Mouse (Mus musculus) forebrain, postnatal 0 days (tissue): ENCODE results near the gene Adap1. TPM values are rescaled to one million over a fixed set of nuclear protein-coding genes. Genes with fewer than 3 reads are reported as not detected.

Source experiments
- ATAC-seq: fragments of 200-750 bp; cut with Nextera tagmentation; 2 replicates; pipeline ENCODE4 v1.8.0; 2017; ENCODE audit warnings: mild to moderate bottlenecking, moderate library complexity
- DNase-seq: peaks from one replicate; pipeline ENCODE4 v3.0.0-alpha.2; 2015
- H3K27ac ChIP-seq: fragments of 300-500 bp; sonication (generic); 2 replicates; pipeline ENCODE4 v1.5.1; 2014; ENCODE audit warnings: low read depth, mild to moderate bottlenecking, antibody characterized with exemption, low read length, moderate library complexity, mixed read lengths
- H3K27me3 ChIP-seq: fragments of 300-500 bp; sonication (generic); 2 replicates; pipeline ENCODE4 v1.6.1; 2014; ENCODE audit warnings: mild to moderate bottlenecking, low read length, mixed read lengths; ENCODE audit not compliant: insufficient read depth
- H3K36me3 ChIP-seq: fragments of 300-500 bp; sonication (generic); 2 replicates; pipeline ENCODE4 v1.6.1; 2014; ENCODE audit warnings: mild to moderate bottlenecking, moderate library complexity; ENCODE audit not compliant: insufficient read depth
- H3K4me1 ChIP-seq: fragments of 300-500 bp; sonication (generic); 2 replicates; pipeline ENCODE4 v1.6.1; 2014; ENCODE audit warnings: antibody characterized with exemption; ENCODE audit not compliant: insufficient read depth
- H3K4me2 ChIP-seq: fragments of 300-500 bp; sonication (generic); 2 replicates; pipeline ENCODE4 v1.6.1; 2014; ENCODE audit warnings: low read depth, mild to moderate bottlenecking, moderate library complexity
- H3K4me3 ChIP-seq: fragments of 300-500 bp; sonication (generic); 2 replicates; pipeline ENCODE4 v1.5.1; 2014; ENCODE audit warnings: low read depth, low read length, mixed read lengths
- H3K9ac ChIP-seq: fragments of 300-500 bp; sonication (generic); 2 replicates; pipeline ENCODE4 v1.6.1; 2014; ENCODE audit warnings: mild to moderate bottlenecking
- H3K9me3 ChIP-seq: fragments of 300-500 bp; sonication (generic); 2 replicates; pipeline ENCODE4 v1.6.1; 2016; ENCODE audit warnings: low read length
- CTCF ChIP-seq: sonication (generic); IDR thresholded peaks from 2 replicates; pipeline ENCODE4 v1.5.1; 2016; ENCODE audit warnings: antibody characterized with exemption, control low read depth, low read depth
- WGBS: fragments of 180-500 bp; shearing (Covaris S2); extraction: QIAGEN DNeasy Blood & Tissue Kit; methylation state at CpG from one replicate; pipeline ENCODE4 v1.1.7; 2014; 5-methylcytosine and 5-hydroxymethylcytosine counted together
- polyA plus RNA-seq: library from polyadenylated mRNA; unstranded; fragments of >200 nt; fragmentation: Nextera tagmentation; extraction: Ambion mirVana; gene quantifications from 2 replicates; pipeline ENCODE4 v1.2.1, GENCODE M21; 2015
- total RNA-seq: library from RNA; depleted of rRNA; stranded (reverse); fragments of >200 nt; gene quantifications from 2 replicates; pipeline ENCODE4 v1.2.3, GENCODE M21; 2014

Gene Adap1
- total and polyA plus RNA-seq, 2 experiments from 2014 or later: 128 to 188 TPM

DNA sequence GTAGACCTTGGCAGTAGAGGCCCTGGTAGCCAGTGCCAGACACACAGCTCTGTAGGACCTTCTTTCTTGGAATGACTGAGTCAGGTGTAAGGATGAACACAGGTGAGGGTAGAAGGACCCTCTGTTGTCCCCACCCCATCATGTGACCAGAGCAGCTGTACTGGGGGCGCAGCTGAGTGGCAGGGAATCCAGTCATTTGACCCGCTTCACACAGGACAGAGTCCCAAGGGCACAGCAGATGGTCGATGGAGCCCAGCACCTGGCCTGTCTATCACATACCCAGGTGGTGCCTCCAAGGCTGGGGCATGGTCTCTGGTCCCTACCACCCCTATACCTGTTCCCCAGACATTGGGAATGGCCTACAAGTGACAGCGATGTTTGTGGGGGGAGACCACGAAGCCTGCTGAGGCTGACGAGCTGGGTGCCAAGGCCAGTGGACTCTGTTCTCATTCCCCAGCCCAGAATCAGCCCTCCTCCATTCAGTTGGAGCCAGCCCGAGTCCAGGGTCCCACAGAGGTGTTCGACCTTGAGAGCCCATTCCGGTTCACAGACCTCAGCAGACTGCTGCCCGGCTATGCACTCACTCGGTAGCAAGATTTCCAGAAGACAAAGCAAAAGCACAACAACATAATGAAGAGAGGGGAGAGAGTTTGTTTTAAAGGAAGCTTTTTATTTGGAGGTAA, 43.4 kb upstream of the Adap1 start:
- no peak for DNase-seq
- Histone ChIP-seq H3K9me3 (no peaks in the 10 kb centered on the region), H3K27ac (no peak overlapping the region), H3K27me3 (no peaks in the 10 kb centered on the region), H3K36me3 (peaks cover under 1% of the 10 kb centered on the region; the same call in 1 of the 2 replicates), H3K4me1 (0 out of 2 replicates have a peak, but pooled peaks cover 5% of the 10 kb centered on the region), H3K4me2 (no peak overlapping the region), H3K9ac (no peak overlapping the region), H3K4me3 (no peak overlapping the region)
- TF ChIP-seq CTCF: no peak
- ATAC-seq: no peak
- 82% methylated on average over 11 of the region's 11 CpGs for WGBS

DNA sequence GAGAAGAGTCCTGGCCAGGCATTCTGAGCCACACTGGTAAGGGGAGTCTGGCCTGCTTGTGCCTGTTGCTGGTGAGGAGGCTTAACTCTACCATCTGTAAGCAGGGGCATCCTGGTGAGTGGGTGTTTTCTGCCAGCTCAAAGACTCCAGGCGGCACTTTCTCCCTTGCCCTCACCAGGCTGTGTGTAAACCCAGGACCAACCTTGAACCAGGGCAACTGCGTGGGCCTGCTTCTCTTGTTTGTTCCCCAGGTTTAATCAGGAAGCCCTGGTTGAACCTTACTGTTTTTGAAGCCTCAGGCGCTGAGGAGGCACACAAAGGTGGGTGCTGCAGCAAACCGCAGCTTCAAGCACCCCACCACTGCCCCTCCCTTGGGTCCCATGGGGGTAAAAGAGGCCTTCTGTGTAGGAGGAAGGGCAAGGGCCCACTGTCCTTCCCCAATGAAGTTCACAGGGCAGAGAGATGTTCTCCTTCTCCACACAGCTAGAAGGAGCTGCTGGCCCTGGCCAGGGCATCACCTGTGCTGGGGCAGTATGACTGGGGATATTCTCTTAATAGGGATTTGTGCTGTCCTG, 42.5 kb upstream of the Adap1 start:
- TF ChIP-seq CTCF: no peak

DNA sequence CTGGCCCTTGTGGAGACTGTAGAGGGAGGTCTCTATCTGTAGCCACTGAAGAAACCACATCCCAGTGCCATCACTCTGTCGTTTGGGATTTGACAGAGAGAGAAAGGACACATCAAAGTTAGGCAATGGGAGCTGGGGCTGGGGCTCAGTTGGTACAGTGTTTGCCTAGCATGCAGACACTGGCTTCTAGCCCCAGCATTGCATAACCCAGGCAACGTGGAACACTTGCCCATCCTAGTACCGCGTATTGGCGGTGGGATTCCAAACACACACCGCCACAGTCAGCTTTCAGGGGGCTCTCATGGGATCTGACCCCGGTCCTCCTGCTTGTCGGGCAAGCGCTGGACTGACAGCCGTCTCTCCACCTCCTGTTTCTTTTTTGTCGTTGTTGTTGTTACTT, 41.1 kb upstream of the Adap1 start:
- H3K36me3 ChIP-seq: peaks cover 13% of the 10 kb centered on the region
- TF ChIP-seq CTCF: no peak
- ATAC-seq: no peak
- H3K27ac ChIP-seq: no peak overlapping the region
- H3K9ac ChIP-seq: no peak overlapping the region
- no peak overlapping the region for H3K4me2 ChIP-seq
- H3K9me3 ChIP-seq: no peaks in the 10 kb centered on the region
- H3K4me1 ChIP-seq: 0 out of 2 replicates have a peak, but pooled peaks cover 1% of the 10 kb centered on the region
- 77% methylated on average over 11 of the region's 11 CpGs for WGBS
- no peak for DNase-seq
- H3K27me3 ChIP-seq: no peaks in the 10 kb centered on the region
- no peak overlapping the region for H3K4me3 ChIP-seq

More for the DNA sequence above, 42.5 kb upstream of the Adap1 start:
- WGBS: 91% methylated on average over 4 of the region's 4 CpGs
- no peak overlapping the region for H3K4me2 ChIP-seq
- H3K9me3 ChIP-seq: no peaks in the 10 kb centered on the region
- H3K9ac ChIP-seq: no peak overlapping the region
- no peaks in the 10 kb centered on the region for H3K27me3 ChIP-seq
- DNase-seq (no peak), ATAC-seq (no peak)
- no peak overlapping the region for H3K4me3 ChIP-seq
- H3K36me3 ChIP-seq: peaks cover 5% of the 10 kb centered on the region
- 0 out of 2 replicates have a peak, but pooled peaks cover 5% of the 10 kb centered on the region for H3K4me1 ChIP-seq
- H3K27ac ChIP-seq: no peak overlapping the region

- WGBS: 92% methylated on average over 1 of the region's 1 CpGs
- Histone ChIP-seq H3K4me2 (no peak overlapping the region), H3K27me3 (no peaks in the 10 kb centered on the region), H3K9me3 (no peaks in the 10 kb centered on the region), H3K36me3 (peaks cover 13% of the 10 kb centered on the region), H3K4me3 (no peak overlapping the region), H3K9ac (no peak overlapping the region), H3K27ac (no peak overlapping the region), H3K4me1 (no peaks in the 10 kb centered on the region)
- DNase-seq (no peak), ATAC-seq (no peak)
- no peak for TF ChIP-seq CTCF
These were observed 40.4 kb upstream of the Adap1 start for GRCm38 (mm10) chr5:139365827-139366226.

DNA sequence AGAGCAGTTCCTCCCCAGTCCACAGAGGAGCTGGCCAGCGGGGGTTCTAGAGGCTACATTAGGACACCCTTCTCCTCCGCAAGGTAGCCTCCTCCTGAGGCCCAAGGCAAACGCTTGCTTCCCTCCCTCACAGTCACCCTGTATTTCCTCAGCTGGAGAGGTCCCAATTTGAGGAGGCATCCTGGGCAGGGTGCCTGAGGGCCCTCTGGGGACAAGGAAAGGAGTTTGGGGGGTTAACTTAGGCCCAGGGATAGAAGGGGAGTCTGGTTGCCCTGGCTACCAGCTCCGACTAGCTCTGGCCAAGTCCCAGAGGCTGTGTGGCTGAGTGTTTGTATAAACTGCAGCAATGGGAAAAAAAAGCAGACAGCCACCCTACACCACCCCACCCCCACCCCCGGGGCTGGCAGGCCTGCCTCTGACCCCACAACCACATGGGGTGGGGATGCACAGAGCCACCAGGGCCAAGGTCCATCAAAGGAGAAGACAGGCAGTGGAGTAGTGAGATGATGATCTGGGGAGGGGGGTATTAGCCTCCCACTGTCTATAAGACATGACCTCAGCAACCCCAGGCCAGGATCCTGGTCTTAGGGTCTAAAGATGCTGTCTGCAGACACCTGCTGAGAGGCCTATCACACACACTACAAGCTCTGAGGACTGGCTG, 39.6 kb upstream of the Adap1 start:
- ATAC-seq: peak; percentile 56; the same call in 1 of the 2 replicates
- DNase-seq: peak; percentile 40

GRCm38 (mm10) chr5:139364260-139364910, 39.0 kb upstream of the Adap1 start:
- H3K9me3 ChIP-seq: no peaks in the 10 kb centered on the region
- ATAC-seq (peak; percentile 78), DNase-seq (peak; percentile 92)
- H3K4me2 ChIP-seq: no peak overlapping the region
- no peaks in the 10 kb centered on the region for H3K27me3 ChIP-seq
- H3K27ac ChIP-seq: 0 out of 2 replicates have a peak overlapping the region, but pooled peaks have one; percentile 23
- TF ChIP-seq CTCF: peak; percentile 99
- H3K4me1 ChIP-seq: no peaks in the 10 kb centered on the region
- no peak overlapping the region for H3K4me3 ChIP-seq
- peaks cover 16% of the 10 kb centered on the region for H3K36me3 ChIP-seq
- 0 out of 2 replicates have a peak overlapping the region, but pooled peaks have one; percentile 28 for H3K9ac ChIP-seq
- 35% methylated on average over 12 of the region's 12 CpGs for WGBS

More for the DNA sequence above, 39.6 kb upstream of the Adap1 start:
- no peaks in the 10 kb centered on the region for H3K27me3 ChIP-seq
- H3K27ac ChIP-seq: 0 out of 2 replicates have a peak overlapping the region, but pooled peaks have one; percentile 23
- no peak overlapping the region for H3K9ac ChIP-seq
- WGBS: 35% methylated on average over 5 of the region's 5 CpGs
- peaks cover 16% of the 10 kb centered on the region for H3K36me3 ChIP-seq
- H3K4me1 ChIP-seq: no peaks in the 10 kb centered on the region
- H3K4me2 ChIP-seq: no peak overlapping the region
- H3K9me3 ChIP-seq: no peaks in the 10 kb centered on the region
- no peak for TF ChIP-seq CTCF
- H3K4me3 ChIP-seq: no peak overlapping the region
